Mouse (Mus musculus): ENCODE data around the gene Rreb1.
"Not testable (repeated sequence)": the region's sequence is repeated elsewhere in the genome, so short reads cannot be mapped to it uniquely, and the experiment has no call there.

Gene Rreb1

DNA sequence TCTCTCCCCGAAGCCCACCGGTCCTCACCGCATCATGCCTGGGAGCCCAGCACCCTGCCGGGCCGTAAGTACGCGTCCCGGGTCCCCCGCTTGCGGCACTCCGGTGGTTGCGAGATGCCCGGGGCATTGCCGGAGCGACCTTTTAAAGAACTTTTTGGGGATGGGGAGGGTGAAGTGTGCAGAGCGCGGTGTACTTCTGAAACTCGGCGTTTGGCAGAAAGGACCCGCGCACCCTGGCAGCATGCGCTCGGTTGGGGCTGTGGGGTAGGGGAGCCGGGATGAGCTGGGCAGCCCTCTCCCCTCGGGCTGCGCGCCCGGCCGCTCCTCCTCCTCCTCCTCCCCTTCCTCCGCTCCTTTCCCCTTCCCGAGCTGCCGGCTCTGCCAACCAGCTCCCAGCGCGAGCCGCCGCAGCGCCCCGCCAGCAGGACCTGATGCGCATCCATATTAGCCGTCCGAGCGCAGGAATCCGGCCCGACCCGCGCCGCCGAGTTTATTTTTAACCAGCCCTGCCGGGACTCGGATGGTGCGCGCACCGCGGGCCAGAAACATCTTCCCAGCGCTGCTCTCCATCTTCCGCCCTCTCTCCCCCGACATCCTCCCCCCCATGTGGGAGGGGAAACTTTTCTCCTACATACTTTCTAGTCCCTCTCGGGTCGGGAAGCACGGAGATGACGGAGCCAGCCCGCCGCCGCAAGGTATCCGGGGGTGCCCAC lies 48.2 kb downstream of the Rreb1 start:
- peak; percentile 28 to 61 for DNase-seq (ENCODE audit: low read depth in 2 of 2, low spot score in 2 of 2)

- peak; percentile 43 to 48 for DNase-seq (ENCODE audit: low read depth in 2 of 2, low spot score in 2 of 2)
Measured at GRCm38 (mm10) chr13:37826994-37827262, 48.7 kb downstream of the Rreb1 start.

DNA sequence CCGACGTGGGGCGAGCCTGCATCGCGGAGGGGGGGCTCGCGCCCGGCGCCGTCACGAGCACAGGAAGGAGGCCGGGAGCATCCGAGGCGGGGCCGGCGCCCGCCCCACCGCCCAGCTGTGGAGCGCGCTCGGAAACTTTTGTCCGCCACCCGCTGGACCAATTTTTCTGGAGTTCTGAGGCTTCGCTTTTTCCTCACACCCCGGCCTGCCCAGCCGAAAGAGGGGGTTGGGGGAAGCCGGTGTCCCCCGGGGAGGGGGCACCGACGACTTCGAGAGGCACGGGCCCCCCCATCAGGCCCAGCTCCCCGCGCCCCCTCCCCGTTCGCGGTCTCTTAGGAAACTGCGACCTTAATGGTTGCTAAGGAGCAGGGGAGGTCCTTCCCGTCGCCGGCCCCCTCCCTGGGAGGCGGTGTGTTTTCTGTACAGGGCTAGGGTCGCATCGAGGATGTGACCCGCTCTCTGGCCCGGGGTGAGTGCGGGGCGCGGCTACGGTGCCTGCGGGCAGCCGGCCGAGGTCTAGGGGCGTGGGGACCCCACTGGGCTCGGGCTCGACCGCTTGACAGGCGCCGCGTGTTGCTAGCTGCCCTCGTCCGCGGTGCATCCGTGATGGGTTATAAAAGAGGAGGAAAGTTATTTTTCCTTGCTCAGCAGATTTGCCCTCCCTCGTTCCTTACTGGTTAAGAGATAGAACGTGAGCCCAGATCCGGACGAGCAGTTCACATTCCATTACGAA lies 49.2 kb downstream of the Rreb1 start:
- peak; percentile 32 to 48 for DNase-seq (ENCODE audit: low read depth in 2 of 2, low spot score in 2 of 2)

- DNase-seq (ENCODE audit: low read depth in 2 of 2, low spot score in 2 of 2): no peak
Measured at GRCm38 (mm10) chr13:37827996-37828579, 49.9 kb downstream of the Rreb1 start.

GRCm38 (mm10) chr13:37828928-37829327 lies 50.7 kb downstream of the Rreb1 start:
- no peak for DNase-seq (ENCODE audit: low read depth in 2 of 2, low spot score in 2 of 2)

- DNase-seq (ENCODE audit: low read depth in 2 of 2, low spot score in 2 of 2): no peak
Measured at GRCm38 (mm10) chr13:37830256-37830655, 52.1 kb downstream of the Rreb1 start.

DNA sequence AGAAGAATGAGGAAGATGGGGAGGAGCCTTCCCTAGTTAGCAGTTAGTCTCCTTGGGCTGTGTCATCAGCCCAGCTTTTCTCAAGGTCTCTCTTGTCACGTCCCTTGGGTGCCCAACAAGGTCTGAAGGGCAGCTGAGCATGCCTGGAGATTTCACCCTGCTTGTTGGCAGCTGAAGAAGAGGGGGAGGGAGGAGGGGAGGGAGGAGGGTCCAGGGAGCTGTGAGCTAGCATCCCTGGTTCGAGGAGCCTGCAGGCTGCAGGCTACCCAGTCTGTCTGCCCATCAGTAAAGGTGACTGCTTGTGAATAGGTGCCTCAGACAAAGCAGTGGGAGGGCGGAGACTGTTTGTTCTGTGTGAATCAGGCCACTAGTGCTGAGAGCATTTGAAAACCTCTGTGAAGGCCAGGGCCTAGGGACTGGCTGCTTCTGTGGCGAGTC lies 52.7 kb downstream of the Rreb1 start:
- no peak for DNase-seq (ENCODE audit: low read depth in 2 of 2, low spot score in 2 of 2)

- DNase-seq (ENCODE audit: low read depth in 2 of 2, low spot score in 2 of 2): no peak
Measured at GRCm38 (mm10) chr13:37832481-37832880, 54.3 kb downstream of the Rreb1 start.

- no peak for DNase-seq (ENCODE audit: low read depth in 2 of 2, low spot score in 2 of 2)
Measured at GRCm38 (mm10) chr13:37833500-37833899, 55.3 kb downstream of the Rreb1 start.

DNA sequence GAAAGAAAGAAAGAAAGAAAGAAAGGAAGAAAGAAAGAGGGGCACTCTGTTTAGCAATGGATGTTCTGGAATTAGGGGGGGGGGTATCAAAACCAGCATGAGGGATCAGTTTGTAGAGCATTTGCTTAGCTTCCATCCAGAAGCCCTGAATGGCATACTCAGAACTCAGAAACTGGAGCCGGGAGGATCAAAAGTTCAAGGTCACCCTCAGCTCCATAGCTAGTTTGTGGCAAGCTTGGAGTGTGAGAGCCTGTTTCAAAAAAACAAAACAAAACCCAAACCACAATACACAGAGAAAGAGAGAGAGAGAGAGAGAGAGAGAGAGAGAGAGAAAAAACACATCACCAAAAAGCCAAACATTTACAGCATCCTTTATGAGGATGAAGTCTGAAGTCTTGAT lies 57.1 kb downstream of the Rreb1 start:
- DNase-seq (ENCODE audit: low read depth in 2 of 2, low spot score in 2 of 2): no peak

DNA sequence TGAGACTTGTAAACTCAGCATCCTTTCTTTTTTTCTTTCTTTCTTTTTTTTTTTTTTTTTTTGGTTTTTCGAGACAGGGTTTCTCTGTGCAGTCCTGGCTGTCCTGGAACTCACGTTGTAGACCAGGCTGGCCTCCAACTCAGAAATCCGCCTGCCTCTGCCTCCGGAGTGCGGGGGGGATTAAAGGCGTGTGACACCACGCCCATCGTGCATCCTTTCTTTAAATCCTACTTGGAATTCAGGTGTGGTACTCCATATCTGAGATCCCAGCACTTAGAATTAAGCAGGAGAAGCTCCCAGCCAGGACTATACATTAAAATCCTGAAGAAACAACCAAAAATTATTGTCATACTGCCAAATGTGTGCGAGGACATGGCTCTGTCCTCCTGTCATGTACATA lies 57.6 kb downstream of the Rreb1 start:
- not testable (repeated sequence) for DNase-seq (ENCODE audit: low read depth in 2 of 2, low spot score in 2 of 2)

DNA sequence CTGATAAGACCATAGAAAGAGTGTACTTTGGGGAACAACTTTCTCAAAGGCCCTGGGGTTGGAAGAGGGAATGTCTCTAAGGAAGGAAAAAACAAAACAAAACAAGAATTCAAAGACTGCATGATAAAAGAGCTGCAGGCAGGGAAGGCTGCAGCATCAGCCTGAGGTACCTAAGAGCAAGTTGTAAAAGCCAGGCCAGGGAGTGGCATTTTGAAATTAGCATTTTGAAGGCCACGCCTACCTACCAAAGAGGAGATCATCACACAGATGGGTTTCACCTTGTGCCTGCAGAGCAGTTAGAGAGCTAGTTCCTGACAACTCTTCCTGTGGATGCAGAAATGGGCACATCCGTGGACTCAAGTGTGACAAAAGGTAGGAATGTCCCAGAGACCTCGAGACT lies 59.2 kb downstream of the Rreb1 start:
- no peak for DNase-seq (ENCODE audit: low read depth in 2 of 2, low spot score in 2 of 2)

DNA sequence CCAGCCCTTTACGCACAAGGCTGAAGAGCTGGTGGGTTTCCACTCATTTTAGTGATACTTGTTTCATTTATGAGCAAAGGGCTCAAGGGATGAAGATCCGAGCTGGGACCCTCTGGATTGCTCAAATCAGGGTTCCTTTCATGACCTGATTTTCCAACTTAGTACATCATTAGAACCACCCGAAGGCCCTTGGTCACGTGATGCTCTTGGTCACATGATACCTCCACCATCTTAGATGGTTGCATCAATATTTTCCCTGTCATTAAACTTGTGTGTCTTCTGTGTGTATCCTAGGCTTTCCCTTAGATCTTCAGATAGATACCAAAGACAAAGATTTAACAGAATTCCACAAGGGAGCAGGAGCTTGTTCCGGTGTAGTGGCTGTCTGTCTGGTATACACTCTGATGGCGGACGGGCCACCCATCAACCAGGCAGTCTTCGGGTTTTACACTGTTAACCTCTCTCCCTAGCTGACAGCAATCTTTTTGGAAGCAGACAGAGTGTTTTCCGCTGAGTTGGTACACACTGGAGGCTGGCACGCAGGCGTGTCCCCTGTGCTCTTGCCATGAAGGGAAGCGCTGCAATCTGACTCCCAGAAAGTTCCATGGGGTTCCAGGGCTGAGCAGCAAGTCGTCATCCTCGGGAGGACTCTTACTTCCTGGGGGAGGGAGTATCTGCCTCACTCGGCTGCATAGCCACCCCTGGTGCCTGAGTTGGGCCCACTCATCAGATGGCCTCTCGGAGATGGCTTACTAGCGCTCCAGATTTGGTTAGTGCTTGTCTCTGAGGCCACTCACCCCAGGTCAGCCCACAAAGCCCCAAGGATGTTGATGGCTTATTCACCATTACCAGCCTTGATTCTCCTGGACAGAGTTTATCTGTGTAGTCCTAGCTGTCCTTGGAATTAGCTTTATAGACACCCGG lies 60.3 kb downstream of the Rreb1 start:
- no peak for DNase-seq (ENCODE audit: low read depth in 2 of 2, low spot score in 2 of 2)

- no peak for DNase-seq (ENCODE audit: low read depth in 2 of 2, low spot score in 2 of 2)
Measured at GRCm38 (mm10) chr13:37843241-37843640, 65.0 kb downstream of the Rreb1 start.

DNA sequence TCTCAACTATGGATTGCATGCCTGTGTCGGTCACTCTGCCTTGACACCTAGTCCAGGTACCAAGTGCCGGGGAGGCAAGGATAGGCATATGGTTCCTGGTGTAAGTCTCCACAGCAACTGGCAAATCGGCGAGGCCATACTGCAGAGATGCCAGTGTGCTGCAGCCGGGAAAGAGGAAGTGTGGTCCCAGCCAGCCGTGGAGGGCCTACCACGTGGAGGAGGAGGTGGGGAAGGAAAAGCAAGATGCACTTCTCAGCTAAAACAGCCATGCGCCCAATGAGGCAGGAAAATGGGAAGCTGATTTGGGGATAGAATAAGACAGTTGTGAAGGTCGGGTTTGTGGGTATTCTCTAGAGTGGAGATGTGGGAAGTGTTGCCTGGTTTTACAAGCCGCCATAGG lies 65.6 kb downstream of the Rreb1 start:
- no peak for DNase-seq (ENCODE audit: low read depth in 2 of 2, low spot score in 2 of 2)

GRCm38 (mm10) chr13:37845156-37845555 lies 67.0 kb downstream of the Rreb1 start:
- no peak for DNase-seq (ENCODE audit: low read depth in 2 of 2, low spot score in 2 of 2)

- no peak for DNase-seq (ENCODE audit: low read depth in 2 of 2, low spot score in 2 of 2)
Measured at GRCm38 (mm10) chr13:37845641-37846040, 67.4 kb downstream of the Rreb1 start.

DNA sequence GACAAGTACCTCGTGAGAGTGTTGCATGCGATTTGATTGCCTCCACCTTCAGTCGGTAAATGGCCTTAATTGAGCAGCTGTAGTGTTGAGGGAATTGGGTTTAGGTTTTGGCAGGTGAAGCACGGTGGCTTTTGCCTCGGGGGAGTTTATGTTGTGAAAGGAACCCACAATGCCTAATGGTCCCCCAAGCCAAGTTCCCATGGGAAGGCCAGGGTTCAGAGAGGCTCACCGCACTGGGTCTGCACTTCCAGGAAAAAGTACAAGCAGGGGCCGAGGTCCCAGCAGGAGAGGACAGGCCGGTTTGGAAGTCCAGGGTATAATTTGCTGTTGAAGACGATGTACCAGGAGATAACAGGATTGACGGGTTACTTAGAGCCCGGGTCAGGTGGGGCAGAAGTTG lies 68.3 kb downstream of the Rreb1 start:
- DNase-seq (ENCODE audit: low read depth in 2 of 2, low spot score in 2 of 2): no peak

- DNase-seq (ENCODE audit: low read depth in 2 of 2, low spot score in 2 of 2): no peak
Measured at GRCm38 (mm10) chr13:37846962-37847570, 68.9 kb downstream of the Rreb1 start.

GRCm38 (mm10) chr13:37847601-37848358 lies 69.6 kb downstream of the Rreb1 start:
- no peak for DNase-seq (ENCODE audit: low read depth in 2 of 2, low spot score in 2 of 2)

Data from CD8-positive naive resting alpha-beta T cell, adult 2 months (primary cell).